Mouse (Mus musculus): ENCODE measurements around the gene Sh3pxd2b. TPM values are rescaled to one million over a fixed set of nuclear protein-coding genes. Genes with fewer than 3 reads are reported as not detected.

Sh3pxd2b gene
- polyA plus RNA-seq, 1 experiment: 64.9 TPM

- Histone ChIP-seq H3K27ac (ENCODE audit: insufficient read depth, low read depth, low read length) (no peak overlapping the region), H3K4me3 (ENCODE audit: insufficient read depth, low read length) (no peak overlapping the region), H3K4me1 (ENCODE audit: control insufficient read depth, insufficient read depth, low read length) (peaks cover 29% of the 10 kb centered on the region)
- TF ChIP-seq CTCF (IDR thresholded peaks at IDR 0.05; ENCODE audit: low read depth, low read length) (no peak), POLR2A (IDR thresholded peaks at IDR 0.05; ENCODE audit: borderline replicate concordance, low read depth, low read length) (no peak)
Measured at GRCm38 (mm10) chr11:32368986-32369385, 21.4 kb downstream of the Sh3pxd2b start.

- no peak for TF ChIP-seq CTCF (IDR thresholded peaks at IDR 0.05; ENCODE audit: low read depth, low read length)
- TF ChIP-seq POLR2A (IDR thresholded peaks at IDR 0.05; ENCODE audit: borderline replicate concordance, low read depth, low read length): no peak
- H3K4me3 ChIP-seq (ENCODE audit: insufficient read depth, low read length): no peak overlapping the region
- peaks cover 12% of the 10 kb centered on the region for H3K4me1 ChIP-seq (ENCODE audit: control insufficient read depth, insufficient read depth, low read length)
- no peak overlapping the region for H3K27ac ChIP-seq (ENCODE audit: insufficient read depth, low read depth, low read length)
Measured at GRCm38 (mm10) chr11:32370881-32371280, 23.3 kb downstream of the Sh3pxd2b start.

GRCm38 (mm10) chr11:32373266-32374026, 25.8 kb downstream of the Sh3pxd2b start:
- Histone ChIP-seq H3K27ac (ENCODE audit: insufficient read depth, low read depth, low read length) (no peak overlapping the region), H3K4me1 (ENCODE audit: control insufficient read depth, insufficient read depth, low read length) (peaks cover 10% of the 10 kb centered on the region; the same call in 1 of the 2 replicates), H3K4me3 (ENCODE audit: insufficient read depth, low read length) (no peak overlapping the region)
- TF ChIP-seq CTCF (IDR thresholded peaks at IDR 0.05; ENCODE audit: low read depth, low read length) (no peak), POLR2A (IDR thresholded peaks at IDR 0.05; ENCODE audit: borderline replicate concordance, low read depth, low read length) (no peak)

- Histone ChIP-seq H3K4me1 (ENCODE audit: control insufficient read depth, insufficient read depth, low read length) (peaks cover 10% of the 10 kb centered on the region; the same call in 1 of the 2 replicates), H3K27ac (ENCODE audit: insufficient read depth, low read depth, low read length) (no peak overlapping the region), H3K4me3 (ENCODE audit: insufficient read depth, low read length) (no peak overlapping the region)
- TF ChIP-seq CTCF (IDR thresholded peaks at IDR 0.05; ENCODE audit: low read depth, low read length) (no peak), POLR2A (IDR thresholded peaks at IDR 0.05; ENCODE audit: borderline replicate concordance, low read depth, low read length) (no peak)
Measured at GRCm38 (mm10) chr11:32374027-32374589, 26.5 kb downstream of the Sh3pxd2b start.

- TF ChIP-seq POLR2A (IDR thresholded peaks at IDR 0.05; ENCODE audit: borderline replicate concordance, low read depth, low read length) (no peak), CTCF (IDR thresholded peaks at IDR 0.05; ENCODE audit: low read depth, low read length) (no peak)
- no peak overlapping the region for H3K27ac ChIP-seq (ENCODE audit: insufficient read depth, low read depth, low read length)
- no peak overlapping the region for H3K4me3 ChIP-seq (ENCODE audit: insufficient read depth, low read length)
- H3K4me1 ChIP-seq (ENCODE audit: control insufficient read depth, insufficient read depth, low read length): peaks cover 10% of the 10 kb centered on the region; the same call in 1 of the 2 replicates
Measured at GRCm38 (mm10) chr11:32375104-32375535, 27.5 kb downstream of the Sh3pxd2b start.

GRCm38 (mm10) chr11:32376086-32376485, 28.5 kb downstream of the Sh3pxd2b start:
- no peak overlapping the region for H3K4me3 ChIP-seq (ENCODE audit: insufficient read depth, low read length)
- peaks cover 2% of the 10 kb centered on the region; the same call in 1 of the 2 replicates for H3K4me1 ChIP-seq (ENCODE audit: control insufficient read depth, insufficient read depth, low read length)
- no peak overlapping the region for H3K27ac ChIP-seq (ENCODE audit: insufficient read depth, low read depth, low read length)
- TF ChIP-seq POLR2A (IDR thresholded peaks at IDR 0.05; ENCODE audit: borderline replicate concordance, low read depth, low read length) (no peak), CTCF (IDR thresholded peaks at IDR 0.05; ENCODE audit: low read depth, low read length) (no peak)

- TF ChIP-seq POLR2A (IDR thresholded peaks at IDR 0.05; ENCODE audit: borderline replicate concordance, low read depth, low read length) (no peak), CTCF (IDR thresholded peaks at IDR 0.05; ENCODE audit: low read depth, low read length) (no peak)
- H3K4me3 ChIP-seq (ENCODE audit: insufficient read depth, low read length): no peak overlapping the region
- H3K27ac ChIP-seq (ENCODE audit: insufficient read depth, low read depth, low read length): no peak overlapping the region
- H3K4me1 ChIP-seq (ENCODE audit: control insufficient read depth, insufficient read depth, low read length): no peaks in the 10 kb centered on the region
Measured at GRCm38 (mm10) chr11:32379910-32380309, 32.3 kb downstream of the Sh3pxd2b start.

GRCm38 (mm10) chr11:32383341-32384134, 35.9 kb downstream of the Sh3pxd2b start:
- Histone ChIP-seq H3K27ac (ENCODE audit: insufficient read depth, low read depth, low read length) (no peak overlapping the region), H3K4me1 (ENCODE audit: control insufficient read depth, insufficient read depth, low read length) (no peaks in the 10 kb centered on the region), H3K4me3 (ENCODE audit: insufficient read depth, low read length) (no peak overlapping the region)
- TF ChIP-seq POLR2A (IDR thresholded peaks at IDR 0.05; ENCODE audit: borderline replicate concordance, low read depth, low read length) (no peak), CTCF (IDR thresholded peaks at IDR 0.05; ENCODE audit: low read depth, low read length) (no peak)

GRCm38 (mm10) chr11:32384135-32384801, 36.6 kb downstream of the Sh3pxd2b start:
- Histone ChIP-seq H3K4me3 (ENCODE audit: insufficient read depth, low read length) (no peak overlapping the region), H3K4me1 (ENCODE audit: control insufficient read depth, insufficient read depth, low read length) (no peaks in the 10 kb centered on the region), H3K27ac (ENCODE audit: insufficient read depth, low read depth, low read length) (no peak overlapping the region)
- TF ChIP-seq POLR2A (IDR thresholded peaks at IDR 0.05; ENCODE audit: borderline replicate concordance, low read depth, low read length) (no peak), CTCF (IDR thresholded peaks at IDR 0.05; ENCODE audit: low read depth, low read length) (no peak)

Data from bone marrow macrophage, adult 2 months (primary cell).